Mouse (Mus musculus) cerebellum, adult 2 months (tissue): ENCODE results near the gene Rnf113a2.

Source experiments
- CTCF ChIP-seq: fragments of 200-500 bp; IDR thresholded peaks from 2 replicates; pipeline ENCODE4 v1.5.1; 2011; ENCODE audit warnings: low read depth, mild to moderate bottlenecking, control low read depth, low read length, moderate library complexity, borderline replicate concordance; ENCODE audit not compliant: insufficient read depth
- POLR2A ChIP-seq: fragments of 200-500 bp; IDR thresholded peaks from 2 replicates; pipeline ENCODE4 v1.6.1; 2011; ENCODE audit warnings: low read length, control low read depth, borderline replicate concordance; ENCODE audit not compliant: insufficient read depth

DNA sequence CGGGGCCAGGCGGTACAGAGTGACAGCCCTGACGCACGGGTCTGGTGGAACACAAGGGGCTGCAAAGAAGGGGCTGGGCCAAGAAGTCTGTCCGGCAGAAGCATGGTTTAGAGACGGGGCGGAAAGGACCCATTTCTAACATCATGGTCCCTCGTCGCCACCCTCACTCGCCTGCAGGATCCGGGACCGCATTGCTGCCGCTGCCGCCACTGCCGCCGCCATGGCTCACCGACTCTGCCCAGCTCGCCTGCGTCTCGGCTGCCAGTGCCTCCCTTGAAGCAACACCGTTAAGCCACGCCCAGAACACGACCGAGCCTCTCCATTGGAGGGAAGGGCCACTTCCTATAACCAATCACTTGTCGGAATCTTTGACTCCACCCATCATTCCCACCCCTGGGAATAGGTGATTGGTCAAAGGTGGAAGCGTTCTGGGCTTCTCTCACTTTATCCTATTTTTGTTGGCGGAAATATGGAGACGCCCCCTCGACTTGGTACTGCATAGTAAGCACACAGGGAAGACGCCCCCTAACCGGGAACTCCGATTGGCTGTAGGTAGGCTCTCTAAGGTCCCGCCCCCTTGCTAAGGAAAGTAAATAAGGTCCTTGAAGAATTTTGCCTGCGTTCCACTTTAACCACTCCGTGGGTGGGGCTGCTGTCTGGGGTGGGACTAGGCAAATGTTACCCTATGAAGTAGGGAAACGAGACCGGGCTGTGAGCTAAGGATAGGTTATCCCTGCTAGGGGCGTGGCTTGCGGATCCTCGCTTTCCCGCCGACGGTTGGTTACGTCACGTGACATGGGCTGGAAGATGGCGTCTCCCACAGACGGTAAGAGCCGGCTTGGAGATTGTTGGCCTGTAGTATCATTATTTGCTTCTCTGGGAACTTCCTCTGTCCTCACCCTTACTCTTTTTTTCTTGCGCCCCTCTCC lies 34.0 kb downstream of the Rnf113a2 start, which contains the start of the genes Aldh6a1 and Lin52:
- no peak for TF ChIP-seq CTCF
- TF ChIP-seq POLR2A: peak; percentile 97
